Mouse (Mus musculus) heart, adult 2 months (tissue): ENCODE data around the gene Rapgef2.

Source experiments
- CTCF ChIP-seq: fragments of 200-600 bp; IDR thresholded peaks from 2 replicates; pipeline ENCODE4 v1.8.1; 2022; ENCODE audit warnings: antibody characterized with exemption, mild to moderate bottlenecking, moderate library complexity
- EP300 ChIP-seq: fragments of 200-500 bp; IDR thresholded peaks from 2 replicates; pipeline ENCODE4 v1.6.1; 2011; ENCODE audit warnings: low read depth, low read length, control low read depth; ENCODE audit not compliant: insufficient read depth
- POLR2A ChIP-seq: fragments of 200-500 bp; IDR thresholded peaks from 2 replicates; pipeline ENCODE4 v1.6.1; 2011; ENCODE audit warnings: mild to moderate bottlenecking, low read depth, low read length, control low read depth; ENCODE audit not compliant: insufficient read depth

GRCm38 (mm10) chr3:79296586-79296985 lies 10.3 kb upstream of the Rapgef2 start:
- no peak for TF ChIP-seq EP300
- no peak for TF ChIP-seq CTCF
- TF ChIP-seq POLR2A: no peak
